Mouse (Mus musculus): ENCODE measurements around the gene Cela2a.
A peak's percentile ranks its signal among the peaks of the same experiment; 100 is the strongest.

Gene Cela2a

GRCm38 (mm10) chr4:141767353-141768036, 58.5 kb downstream of the Cela2a start:
- DNase-seq (ENCODE audit: low spot score in 2 of 2): peak; percentile 54 to 59

GRCm38 (mm10) chr4:141766668-141767352, 59.1 kb downstream of the Cela2a start:
- DNase-seq (ENCODE audit: low spot score in 2 of 2): no peak

GRCm38 (mm10) chr4:141766316-141766667, 59.7 kb downstream of the Cela2a start:
- DNase-seq (ENCODE audit: low spot score in 2 of 2): peak in 1 of 2 experiments; percentile 39

GRCm38 (mm10) chr4:141765008-141765407, 61.0 kb downstream of the Cela2a start:
- DNase-seq (ENCODE audit: low spot score in 2 of 2): no peak

Data from spleen, postnatal 10 days (tissue).